Mouse (Mus musculus) cerebellum, adult 2 months (tissue): ENCODE data around the gene Trpc7. TPM values are rescaled to one million over a fixed set of nuclear protein-coding genes. Genes with fewer than 3 reads are reported as not detected.

ENCODE experiments used
- DNase-seq, 2 experiments: peaks; one replicate each; pipeline ENCODE4 v3.0.0; 2021
- H3K27ac ChIP-seq: fragments of 200-500 bp; 2 replicates; pipeline ENCODE4 v1.5.1; 2012; ENCODE audit warnings: low read length, control low read depth, inconsistent platforms; ENCODE audit not compliant: insufficient read depth
- H3K27me3 ChIP-seq: fragments of 200-500 bp; 2 replicates; pipeline ENCODE4 v1.6.1; 2012; ENCODE audit warnings: inconsistent platforms, mild to moderate bottlenecking, low read length, moderate library complexity; ENCODE audit not compliant: control insufficient read depth, insufficient read depth
- H3K4me1 ChIP-seq: fragments of 200-500 bp; 2 replicates; pipeline ENCODE4 v1.6.1; 2011; ENCODE audit warnings: low read length; ENCODE audit not compliant: control insufficient read depth, insufficient read depth
- H3K4me3 ChIP-seq: fragments of 200-500 bp; replicated peaks from 2 replicates; pipeline ENCODE3; 2011; ENCODE audit warnings: mild to moderate bottlenecking, low read depth, low read length, control low read depth; ENCODE audit not compliant: insufficient read depth
- CTCF ChIP-seq: fragments of 200-500 bp; IDR thresholded peaks from 2 replicates; pipeline ENCODE4 v1.5.1; 2011; ENCODE audit warnings: low read depth, mild to moderate bottlenecking, control low read depth, low read length, moderate library complexity, borderline replicate concordance; ENCODE audit not compliant: insufficient read depth
- POLR2A ChIP-seq: fragments of 200-500 bp; IDR thresholded peaks from 2 replicates; pipeline ENCODE4 v1.6.1; 2011; ENCODE audit warnings: low read length, control low read depth, borderline replicate concordance; ENCODE audit not compliant: insufficient read depth
- WGBS: fragments of 180-500 bp; shearing (Covaris S2); methylation state at CpG from one replicate; pipeline ENCODE4 v1.1.7; 2018; 5-methylcytosine and 5-hydroxymethylcytosine counted together
- polyA plus RNA-seq: library from polyadenylated mRNA; depleted of rRNA; stranded (reverse); fragments of >200 nt; gene quantifications from 2 replicates; pipeline ENCODE4 v1.2.3, GENCODE M21; 2012

Trpc7 gene
- polyA plus RNA-seq, 1 experiment = 3.3 TPM

- Histone ChIP-seq H3K27me3 (no peaks in the 10 kb centered on the region), H3K4me1 (no peaks in the 10 kb centered on the region), H3K4me3 (no peak overlapping the region), H3K27ac (no peak overlapping the region)
- no peak for DNase-seq
- no peak for TF ChIP-seq CTCF
- TF ChIP-seq POLR2A = no peak
- 83% methylated on average over 1 of the region's 1 CpGs for WGBS
These were observed 113.2 kb downstream of the Trpc7 start for GRCm38 (mm10) chr13:56782621-56783020.

- no peaks in the 10 kb centered on the region for H3K4me1 ChIP-seq
- no peak overlapping the region for H3K27ac ChIP-seq
- no peak overlapping the region for H3K4me3 ChIP-seq
- WGBS = 89% methylated on average over 3 of the region's 3 CpGs
- DNase-seq = no peak
- TF ChIP-seq CTCF (no peak), POLR2A (no peak)
- H3K27me3 ChIP-seq = no peaks in the 10 kb centered on the region
These were observed 114.1 kb downstream of the Trpc7 start for GRCm38 (mm10) chr13:56781697-56782096.

- Histone ChIP-seq H3K27me3 (no peaks in the 10 kb centered on the region; the same call in 1 of the 2 replicates), H3K27ac (no peak overlapping the region; the same call in 1 of the 2 replicates), H3K4me3 (no peak overlapping the region), H3K4me1 (no peaks in the 10 kb centered on the region)
- DNase-seq = no peak
- WGBS = 53% methylated on average over 13 of the region's 13 CpGs
- TF ChIP-seq POLR2A = no peak
- no peak for TF ChIP-seq CTCF
These were observed 114.9 kb downstream of the Trpc7 start for GRCm38 (mm10) chr13:56780746-56781469.

GRCm38 (mm10) chr13:56774304-56774703 lies 121.5 kb downstream of the Trpc7 start:
- DNase-seq = no peak
- no peak overlapping the region for H3K4me3 ChIP-seq
- WGBS = 44% methylated on average over 5 of the region's 5 CpGs
- no peaks in the 10 kb centered on the region; the same call in 1 of the 2 replicates for H3K27me3 ChIP-seq
- no peak for TF ChIP-seq CTCF
- TF ChIP-seq POLR2A = no peak
- H3K27ac ChIP-seq = no peak overlapping the region
- no peaks in the 10 kb centered on the region for H3K4me1 ChIP-seq

GRCm38 (mm10) chr13:56773262-56773870 lies 122.4 kb downstream of the Trpc7 start:
- TF ChIP-seq POLR2A = no peak
- TF ChIP-seq CTCF = no peak
- Histone ChIP-seq H3K27me3 (no peaks in the 10 kb centered on the region; the same call in 1 of the 2 replicates), H3K4me3 (no peak overlapping the region), H3K4me1 (no peaks in the 10 kb centered on the region), H3K27ac (no peak overlapping the region)
- DNase-seq = no peak
- WGBS = 52% methylated on average over 14 of the region's 14 CpGs

- WGBS = 33% methylated on average over 3 of the region's 3 CpGs
These were observed 123.2 kb downstream of the Trpc7 start for GRCm38 (mm10) chr13:56772592-56772991.

GRCm38 (mm10) chr13:56770786-56771185 lies 125.0 kb downstream of the Trpc7 start:
- Histone ChIP-seq H3K4me1 (no peaks in the 10 kb centered on the region), H3K27ac (no peak overlapping the region), H3K27me3 (no peaks in the 10 kb centered on the region), H3K4me3 (no peak overlapping the region)
- no peak for TF ChIP-seq POLR2A
- TF ChIP-seq CTCF = 0 out of 2 replicates have a peak, but pooled peaks have one; percentile 3
- 58% methylated on average over 5 of the region's 5 CpGs for WGBS
- DNase-seq = no peak

More at GRCm38 (mm10) chr13:56772592-56772991, 123.2 kb downstream of the Trpc7 start:
- no peaks in the 10 kb centered on the region for H3K4me1 ChIP-seq
- H3K4me3 ChIP-seq = no peak overlapping the region
- peak; percentile 24; the same call in 1 of the 2 replicates for TF ChIP-seq CTCF
- no peak for TF ChIP-seq POLR2A
- H3K27ac ChIP-seq = no peak overlapping the region
- H3K27me3 ChIP-seq = no peaks in the 10 kb centered on the region; the same call in 1 of the 2 replicates
- DNase-seq = no peak

- 56% methylated on average over 1 of the region's 1 CpGs for WGBS
- peak in 1 of 2 experiments; percentile 10 for DNase-seq
- H3K27me3 ChIP-seq = no peaks in the 10 kb centered on the region
- no peak overlapping the region for H3K4me3 ChIP-seq
- TF ChIP-seq POLR2A (no peak), CTCF (no peak)
- H3K27ac ChIP-seq = no peak overlapping the region
- H3K4me1 ChIP-seq = no peaks in the 10 kb centered on the region
These were observed 125.6 kb downstream of the Trpc7 start for GRCm38 (mm10) chr13:56770136-56770578.
